Mouse (Mus musculus): ENCODE results near the gene Gm11985. TPM values are rescaled to one million over a fixed set of nuclear protein-coding genes. Genes with fewer than 3 reads are reported as not detected.

Gm11985 gene
- polyA plus RNA-seq (2015; fragmentation: Nextera tagmentation; extraction: Ambion mirVana): 0.15 TPM in 1 of 2 replicates, not detected in the other

- Histone ChIP-seq H3K9me3 (ENCODE audit: control insufficient read depth, low read length) (no peaks in the 10 kb centered on the region), H3K4me3 (ENCODE audit: low read length) (no peak within 1 kb of the TSS), H3K9ac (ENCODE audit: low read length) (no peak within 1 kb of the TSS), H3K4me1 (replicated peaks; ENCODE audit: control insufficient read depth, insufficient read depth, low read length) (no peaks in the 10 kb centered on the region; the same call in 1 of the 2 replicates), H3K36me3 (ENCODE audit: control insufficient read depth, insufficient read depth, low read length) (no peaks in the 10 kb centered on the region), H3K27ac (ENCODE audit: low read length) (no peak within 1 kb of the TSS), H3K27me3 (ENCODE audit: control insufficient read depth, insufficient read depth, low read depth, low read length) (no peaks in the 10 kb centered on the region), H3K4me2 (ENCODE audit: low read depth, low read length) (no peak within 1 kb of the TSS)
- ATAC-seq (ENCODE audit: low read depth): no peak
- WGBS: 82% methylated on average over 13 of the region's 13 CpGs
These were observed at the start of gene Gm11985 for GRCm38 (mm10) chr11:7188469-7188868. Gene Gm11985, minus strand, starts transcription at chr11:7188569.

DNA sequence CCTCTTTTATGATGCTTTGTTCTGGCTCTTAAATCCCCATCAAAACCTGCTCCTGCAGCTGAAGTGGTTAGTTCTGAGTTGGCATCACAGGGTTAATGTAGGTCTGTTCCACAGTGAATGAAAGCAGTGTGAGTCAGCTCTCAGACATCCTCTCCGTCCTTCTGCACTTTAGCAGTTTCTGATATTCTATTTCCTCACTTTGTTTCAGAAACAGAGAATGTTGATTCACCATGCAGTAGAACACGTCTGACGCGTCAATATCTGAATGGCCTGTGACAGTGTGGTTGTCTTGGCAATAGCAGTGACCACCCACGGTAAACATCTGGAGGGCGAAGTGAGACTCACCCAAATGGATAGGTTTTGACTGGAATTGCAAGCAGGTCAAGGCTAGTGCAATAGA is 49.3 kb upstream of the Gm11985 start:
- Histone ChIP-seq H3K36me3 (ENCODE audit: control insufficient read depth, insufficient read depth, low read length) (no peaks in the 10 kb centered on the region), H3K4me3 (ENCODE audit: low read length) (no peak overlapping the region), H3K4me2 (ENCODE audit: low read depth, low read length) (no peak overlapping the region), H3K9ac (ENCODE audit: low read length) (no peak overlapping the region), H3K9me3 (ENCODE audit: control insufficient read depth, low read length) (no peaks in the 10 kb centered on the region), H3K4me1 (replicated peaks; ENCODE audit: control insufficient read depth, insufficient read depth, low read length) (no peaks in the 10 kb centered on the region), H3K27ac (ENCODE audit: low read length) (no peak overlapping the region), H3K27me3 (ENCODE audit: control insufficient read depth, insufficient read depth, low read depth, low read length) (no peaks in the 10 kb centered on the region)
- WGBS: 30% methylated on average over 6 of the region's 6 CpGs
- ATAC-seq (ENCODE audit: low read depth): peak; percentile 41

DNA sequence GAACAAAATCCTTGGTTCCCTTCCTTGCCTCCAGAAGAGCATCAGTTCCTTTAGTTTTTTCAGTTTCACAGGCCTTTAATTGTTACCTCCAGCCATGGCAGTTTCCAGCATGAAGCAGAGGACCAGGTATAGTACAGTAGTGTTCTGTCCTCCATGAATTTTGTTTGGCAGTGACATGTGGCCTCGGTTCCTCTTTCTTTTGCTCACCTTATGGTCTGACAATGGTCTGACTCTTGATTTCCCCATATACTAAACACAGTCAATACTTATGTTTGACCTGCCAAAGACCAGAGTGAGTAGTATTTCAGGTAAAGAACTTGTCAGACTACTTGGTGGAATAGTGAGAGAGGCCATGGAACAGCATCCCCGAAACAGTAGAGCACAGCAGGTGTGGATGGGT is 48.4 kb upstream of the Gm11985 start:
- Histone ChIP-seq H3K27me3 (ENCODE audit: control insufficient read depth, insufficient read depth, low read depth, low read length) (no peaks in the 10 kb centered on the region), H3K36me3 (ENCODE audit: control insufficient read depth, insufficient read depth, low read length) (no peaks in the 10 kb centered on the region), H3K9me3 (ENCODE audit: control insufficient read depth, low read length) (no peaks in the 10 kb centered on the region), H3K27ac (ENCODE audit: low read length) (no peak overlapping the region), H3K9ac (ENCODE audit: low read length) (no peak overlapping the region), H3K4me3 (ENCODE audit: low read length) (no peak overlapping the region), H3K4me1 (replicated peaks; ENCODE audit: control insufficient read depth, insufficient read depth, low read length) (no peaks in the 10 kb centered on the region), H3K4me2 (ENCODE audit: low read depth, low read length) (no peak overlapping the region)
- no peak for ATAC-seq (ENCODE audit: low read depth)
- 84% methylated on average over 2 of the region's 2 CpGs for WGBS

- Histone ChIP-seq H3K9me3 (ENCODE audit: control insufficient read depth, low read length) (no peaks in the 10 kb centered on the region), H3K4me1 (replicated peaks; ENCODE audit: control insufficient read depth, insufficient read depth, low read length) (no peaks in the 10 kb centered on the region), H3K27ac (ENCODE audit: low read length) (no peak overlapping the region), H3K4me2 (ENCODE audit: low read depth, low read length) (no peak overlapping the region), H3K36me3 (ENCODE audit: control insufficient read depth, insufficient read depth, low read length) (no peaks in the 10 kb centered on the region), H3K27me3 (ENCODE audit: control insufficient read depth, insufficient read depth, low read depth, low read length) (no peaks in the 10 kb centered on the region), H3K9ac (ENCODE audit: low read length) (no peak overlapping the region), H3K4me3 (ENCODE audit: low read length) (no peak overlapping the region)
- 49% methylated on average over 3 of the region's 3 CpGs for WGBS
- ATAC-seq (ENCODE audit: low read depth): no peak
These were observed 46.7 kb upstream of the Gm11985 start for GRCm38 (mm10) chr11:7234981-7235609.

DNA sequence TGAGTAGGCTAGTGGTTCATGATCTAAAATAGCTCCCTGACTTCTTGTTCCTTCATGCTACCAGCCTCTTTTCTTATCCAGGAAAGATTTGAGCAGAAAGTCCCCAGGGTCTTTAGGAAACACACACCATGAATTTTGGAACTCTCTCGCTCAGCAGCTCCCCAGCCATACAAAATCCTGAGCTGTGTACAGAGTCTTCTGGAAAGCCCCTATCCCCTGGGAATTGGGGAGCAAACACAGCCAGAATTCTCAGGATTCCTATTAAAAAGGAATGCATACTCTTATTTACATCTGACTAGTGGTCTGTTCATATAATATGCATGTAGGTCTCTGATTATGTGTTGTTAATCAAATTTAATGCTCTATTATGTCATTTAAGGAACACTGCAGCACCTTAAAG is 46.1 kb upstream of the Gm11985 start:
- H3K9me3 ChIP-seq (ENCODE audit: control insufficient read depth, low read length): no peaks in the 10 kb centered on the region
- ATAC-seq (ENCODE audit: low read depth): no peak
- 69% methylated on average over 1 of the region's 1 CpGs for WGBS

DNA sequence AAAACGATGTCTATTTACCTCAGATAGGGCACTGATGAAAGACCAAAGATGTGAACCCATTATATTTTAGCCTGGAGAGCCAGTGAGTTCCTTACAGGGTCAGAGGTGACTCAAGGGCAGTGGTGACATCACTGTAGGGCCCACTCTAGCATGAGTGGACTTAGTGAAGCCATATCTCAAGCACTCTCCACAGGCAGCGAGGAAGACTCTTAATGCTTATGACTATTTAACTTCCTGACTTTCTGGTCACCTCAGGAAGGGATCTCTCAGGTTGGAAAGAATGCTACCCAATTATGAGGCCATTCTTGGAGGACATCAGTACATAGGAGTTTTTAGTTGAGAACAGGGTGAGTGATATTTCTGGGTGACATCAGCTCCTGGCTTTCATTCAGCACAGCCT is 45.0 kb upstream of the Gm11985 start:
- Histone ChIP-seq H3K4me1 (replicated peaks; ENCODE audit: control insufficient read depth, insufficient read depth, low read length) (no peaks in the 10 kb centered on the region), H3K4me2 (ENCODE audit: low read depth, low read length) (no peak overlapping the region), H3K9ac (ENCODE audit: low read length) (no peak overlapping the region), H3K4me3 (ENCODE audit: low read length) (no peak overlapping the region), H3K27ac (ENCODE audit: low read length) (no peak overlapping the region), H3K27me3 (ENCODE audit: control insufficient read depth, insufficient read depth, low read depth, low read length) (no peaks in the 10 kb centered on the region), H3K36me3 (ENCODE audit: control insufficient read depth, insufficient read depth, low read length) (no peaks in the 10 kb centered on the region), H3K9me3 (ENCODE audit: control insufficient read depth, low read length) (no peaks in the 10 kb centered on the region)
- ATAC-seq (ENCODE audit: low read depth): no peak
- WGBS: 51% methylated on average over 2 of the region's 2 CpGs

More for the DNA sequence above, 46.1 kb upstream of the Gm11985 start:
- no peaks in the 10 kb centered on the region for H3K27me3 ChIP-seq (ENCODE audit: control insufficient read depth, insufficient read depth, low read depth, low read length)
- H3K27ac ChIP-seq (ENCODE audit: low read length): no peak overlapping the region
- no peaks in the 10 kb centered on the region for H3K36me3 ChIP-seq (ENCODE audit: control insufficient read depth, insufficient read depth, low read length)
- no peak overlapping the region for H3K4me3 ChIP-seq (ENCODE audit: low read length)
- no peaks in the 10 kb centered on the region for H3K4me1 ChIP-seq (replicated peaks; ENCODE audit: control insufficient read depth, insufficient read depth, low read length)
- no peak overlapping the region for H3K4me2 ChIP-seq (ENCODE audit: low read depth, low read length)
- H3K9ac ChIP-seq (ENCODE audit: low read length): no peak overlapping the region

GRCm38 (mm10) chr11:7231958-7232357 is 43.6 kb upstream of the Gm11985 start:
- H3K9ac ChIP-seq (ENCODE audit: low read length): no peak overlapping the region
- no peak overlapping the region for H3K4me2 ChIP-seq (ENCODE audit: low read depth, low read length)
- no peaks in the 10 kb centered on the region for H3K36me3 ChIP-seq (ENCODE audit: control insufficient read depth, insufficient read depth, low read length)
- H3K4me1 ChIP-seq (replicated peaks; ENCODE audit: control insufficient read depth, insufficient read depth, low read length): peaks cover under 1% of the 10 kb centered on the region; the same call in 1 of the 2 replicates
- ATAC-seq (ENCODE audit: low read depth): no peak
- 87% methylated on average over 4 of the region's 4 CpGs for WGBS
- no peaks in the 10 kb centered on the region for H3K27me3 ChIP-seq (ENCODE audit: control insufficient read depth, insufficient read depth, low read depth, low read length)
- no peak overlapping the region for H3K4me3 ChIP-seq (ENCODE audit: low read length)
- no peak overlapping the region for H3K27ac ChIP-seq (ENCODE audit: low read length)
- H3K9me3 ChIP-seq (ENCODE audit: control insufficient read depth, low read length): no peaks in the 10 kb centered on the region

DNA sequence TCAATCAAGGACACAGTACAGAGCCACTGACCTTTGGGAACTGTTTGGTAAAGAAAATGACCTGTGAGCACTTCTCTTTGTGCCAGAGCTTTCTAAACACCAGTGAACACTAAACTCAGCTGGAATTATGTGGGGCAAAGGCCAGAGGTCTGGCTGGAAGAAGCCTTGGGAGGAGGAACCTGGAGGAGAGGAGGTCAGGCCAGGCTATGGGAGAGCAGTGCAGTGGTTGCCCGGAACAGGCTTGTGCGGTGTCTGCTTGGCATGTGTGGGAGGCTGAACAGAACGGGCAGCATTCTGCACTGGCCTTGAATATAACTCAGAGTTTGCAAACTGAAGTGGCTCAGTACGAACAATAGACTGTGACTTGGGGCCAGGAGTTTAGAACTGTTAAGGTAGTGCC is 41.6 kb upstream of the Gm11985 start:
- no peak for ATAC-seq (ENCODE audit: low read depth)
- H3K4me1 ChIP-seq (replicated peaks; ENCODE audit: control insufficient read depth, insufficient read depth, low read length): peaks cover 7% of the 10 kb centered on the region; the same call in 1 of the 2 replicates
- H3K36me3 ChIP-seq (ENCODE audit: control insufficient read depth, insufficient read depth, low read length): no peaks in the 10 kb centered on the region
- H3K4me2 ChIP-seq (ENCODE audit: low read depth, low read length): no peak overlapping the region
- no peak overlapping the region for H3K27ac ChIP-seq (ENCODE audit: low read length)
- WGBS: 58% methylated on average over 4 of the region's 4 CpGs
- no peaks in the 10 kb centered on the region for H3K9me3 ChIP-seq (ENCODE audit: control insufficient read depth, low read length)
- H3K4me3 ChIP-seq (ENCODE audit: low read length): no peak overlapping the region
- no peaks in the 10 kb centered on the region for H3K27me3 ChIP-seq (ENCODE audit: control insufficient read depth, insufficient read depth, low read depth, low read length)
- H3K9ac ChIP-seq (ENCODE audit: low read length): no peak overlapping the region

DNA sequence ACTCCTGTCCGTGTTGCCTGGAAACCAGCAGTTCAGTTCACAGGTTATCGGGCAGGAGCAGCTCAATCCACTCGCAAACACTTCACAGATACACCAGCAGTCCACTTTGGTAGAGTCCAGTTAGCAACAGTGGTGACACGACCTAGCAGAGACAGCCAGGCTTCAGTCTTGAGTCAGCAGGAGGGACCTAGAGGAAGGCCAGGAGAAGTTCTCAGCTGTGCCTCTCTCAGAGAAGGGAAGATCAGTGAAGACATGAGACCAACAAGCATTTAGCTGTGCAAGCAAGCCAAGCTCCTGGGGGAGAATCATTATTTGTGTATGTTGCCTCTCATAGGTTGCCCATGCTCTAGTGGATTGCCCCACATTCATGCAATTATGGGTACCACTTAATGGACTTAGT is 39.7 kb upstream of the Gm11985 start:
- no peaks in the 10 kb centered on the region for H3K27me3 ChIP-seq (ENCODE audit: control insufficient read depth, insufficient read depth, low read depth, low read length)
- H3K9ac ChIP-seq (ENCODE audit: low read length): no peak overlapping the region
- H3K9me3 ChIP-seq (ENCODE audit: control insufficient read depth, low read length): no peaks in the 10 kb centered on the region
- H3K27ac ChIP-seq (ENCODE audit: low read length): no peak overlapping the region
- no peak overlapping the region for H3K4me3 ChIP-seq (ENCODE audit: low read length)
- H3K36me3 ChIP-seq (ENCODE audit: control insufficient read depth, insufficient read depth, low read length): no peaks in the 10 kb centered on the region
- peaks cover 7% of the 10 kb centered on the region; the same call in 1 of the 2 replicates for H3K4me1 ChIP-seq (replicated peaks; ENCODE audit: control insufficient read depth, insufficient read depth, low read length)
- H3K4me2 ChIP-seq (ENCODE audit: low read depth, low read length): no peak overlapping the region
- ATAC-seq (ENCODE audit: low read depth): no peak
- WGBS: 49% methylated on average over 4 of the region's 4 CpGs
